Mouse (Mus musculus): ENCODE measurements around the gene Fcho1. TPM values are rescaled to one million over a fixed set of nuclear protein-coding genes. Genes with fewer than 3 reads are reported as not detected.
A peak's percentile ranks its signal among the peaks of the same experiment; 100 is the strongest.

Fcho1 gene
- polyA plus RNA-seq, 1 experiment, result 14.2 TPM

- Histone ChIP-seq H3K36me3 (ENCODE audit: control insufficient read depth) (no peaks in the 10 kb centered on the region), H3K27me3 (ENCODE audit: control insufficient read depth) (peaks cover 57% of the 10 kb centered on the region), H3K4me3 (replicated peaks) (peak overlapping the region; percentile 59), H3K4me1 (ENCODE audit: control insufficient read depth) (peaks cover 23% of the 10 kb centered on the region), H3K9me3 (ENCODE audit: control insufficient read depth, low read length) (no peaks in the 10 kb centered on the region)
- TF ChIP-seq GATA1 (IDR thresholded peaks at IDR 0.05; ENCODE audit: low read length) (no peak), TAL1 (IDR thresholded peaks at IDR 0.05; ENCODE audit: low read length) (no peak)
Measured at GRCm38 (mm10) chr8:71670621-71671548, 54.6 kb downstream of the Fcho1 start.

- Histone ChIP-seq H3K4me3 (replicated peaks) (no peak overlapping the region), H3K9me3 (ENCODE audit: control insufficient read depth, low read length) (no peaks in the 10 kb centered on the region), H3K36me3 (ENCODE audit: control insufficient read depth) (no peaks in the 10 kb centered on the region), H3K4me1 (ENCODE audit: control insufficient read depth) (peaks cover 23% of the 10 kb centered on the region), H3K27me3 (ENCODE audit: control insufficient read depth) (peaks cover 60% of the 10 kb centered on the region)
- TF ChIP-seq TAL1 (IDR thresholded peaks at IDR 0.05; ENCODE audit: low read length), result no peak
- TF ChIP-seq GATA1 (IDR thresholded peaks at IDR 0.05; ENCODE audit: low read length), result no peak
Measured at GRCm38 (mm10) chr8:71670198-71670597, 55.3 kb downstream of the Fcho1 start.

GRCm38 (mm10) chr8:71668220-71668975 lies 57.1 kb downstream of the Fcho1 start:
- Histone ChIP-seq H3K4me3 (replicated peaks) (no peak overlapping the region), H3K27me3 (ENCODE audit: control insufficient read depth) (peaks cover 64% of the 10 kb centered on the region)

GRCm38 (mm10) chr8:71667256-71667655 lies 58.3 kb downstream of the Fcho1 start:
- H3K36me3 ChIP-seq (ENCODE audit: control insufficient read depth), result no peaks in the 10 kb centered on the region
- TF ChIP-seq TAL1 (IDR thresholded peaks at IDR 0.05; ENCODE audit: low read length) (no peak), GATA1 (IDR thresholded peaks at IDR 0.05; ENCODE audit: low read length) (no peak)
- no peak overlapping the region for H3K4me3 ChIP-seq (replicated peaks)
- H3K4me1 ChIP-seq (ENCODE audit: control insufficient read depth), result peaks cover 23% of the 10 kb centered on the region
- peaks cover 71% of the 10 kb centered on the region for H3K27me3 ChIP-seq (ENCODE audit: control insufficient read depth)
- no peaks in the 10 kb centered on the region for H3K9me3 ChIP-seq (ENCODE audit: control insufficient read depth, low read length)

More at GRCm38 (mm10) chr8:71668220-71668975, 57.1 kb downstream of the Fcho1 start:
- no peak for TF ChIP-seq TAL1 (IDR thresholded peaks at IDR 0.05; ENCODE audit: low read length)
- Histone ChIP-seq H3K9me3 (ENCODE audit: control insufficient read depth, low read length) (no peaks in the 10 kb centered on the region), H3K36me3 (ENCODE audit: control insufficient read depth) (no peaks in the 10 kb centered on the region), H3K4me1 (ENCODE audit: control insufficient read depth) (peaks cover 23% of the 10 kb centered on the region)

GRCm38 (mm10) chr8:71666855-71667254 lies 58.7 kb downstream of the Fcho1 start:
- Histone ChIP-seq H3K4me1 (ENCODE audit: control insufficient read depth) (peaks cover 22% of the 10 kb centered on the region), H3K4me3 (replicated peaks) (no peak overlapping the region), H3K27me3 (ENCODE audit: control insufficient read depth) (peaks cover 71% of the 10 kb centered on the region), H3K36me3 (ENCODE audit: control insufficient read depth) (no peaks in the 10 kb centered on the region), H3K9me3 (ENCODE audit: control insufficient read depth, low read length) (no peaks in the 10 kb centered on the region)
- TF ChIP-seq TAL1 (IDR thresholded peaks at IDR 0.05; ENCODE audit: low read length) (no peak), GATA1 (IDR thresholded peaks at IDR 0.05; ENCODE audit: low read length) (no peak)

- Histone ChIP-seq H3K36me3 (ENCODE audit: control insufficient read depth) (no peaks in the 10 kb centered on the region), H3K4me1 (ENCODE audit: control insufficient read depth) (peaks cover 12% of the 10 kb centered on the region), H3K4me3 (replicated peaks) (peak overlapping the region; percentile 6), H3K27me3 (ENCODE audit: control insufficient read depth) (peaks cover 63% of the 10 kb centered on the region), H3K9me3 (ENCODE audit: control insufficient read depth, low read length) (no peaks in the 10 kb centered on the region)
- TF ChIP-seq TAL1 (IDR thresholded peaks at IDR 0.05; ENCODE audit: low read length) (no peak), GATA1 (IDR thresholded peaks at IDR 0.05; ENCODE audit: low read length) (no peak)
Measured at GRCm38 (mm10) chr8:71665331-71666130, 60.0 kb downstream of the Fcho1 start.

- Histone ChIP-seq H3K36me3 (ENCODE audit: control insufficient read depth) (no peaks in the 10 kb centered on the region), H3K4me3 (replicated peaks) (no peak overlapping the region), H3K27me3 (ENCODE audit: control insufficient read depth) (peaks cover 50% of the 10 kb centered on the region), H3K4me1 (ENCODE audit: control insufficient read depth) (peaks cover 14% of the 10 kb centered on the region), H3K9me3 (ENCODE audit: control insufficient read depth, low read length) (no peaks in the 10 kb centered on the region)
- TF ChIP-seq TAL1 (IDR thresholded peaks at IDR 0.05; ENCODE audit: low read length) (no peak), GATA1 (IDR thresholded peaks at IDR 0.05; ENCODE audit: low read length) (no peak)
Measured at GRCm38 (mm10) chr8:71660325-71661120, 65.0 kb downstream of the Fcho1 start.

GRCm38 (mm10) chr8:71659751-71660150 lies 65.8 kb downstream of the Fcho1 start:
- H3K4me1 ChIP-seq (ENCODE audit: control insufficient read depth), result peaks cover 16% of the 10 kb centered on the region
- H3K9me3 ChIP-seq (ENCODE audit: control insufficient read depth, low read length), result no peaks in the 10 kb centered on the region
- no peak overlapping the region for H3K4me3 ChIP-seq (replicated peaks)
- H3K27me3 ChIP-seq (ENCODE audit: control insufficient read depth), result peaks cover 58% of the 10 kb centered on the region
- TF ChIP-seq GATA1 (IDR thresholded peaks at IDR 0.05; ENCODE audit: low read length) (no peak), TAL1 (IDR thresholded peaks at IDR 0.05; ENCODE audit: low read length) (no peak)
- no peaks in the 10 kb centered on the region for H3K36me3 ChIP-seq (ENCODE audit: control insufficient read depth)

Data from erythroblast, embryonic 14.5 days (primary cell).